Mouse (Mus musculus) CD4-positive, CD25-positive, alpha-beta regulatory T cell, adult 4 months (primary cell): ENCODE data around the gene Pkn3. TPM values are rescaled to one million over a fixed set of nuclear protein-coding genes. Genes with fewer than 3 reads are reported as not detected.
"Not testable (repeated sequence)": the region's sequence is repeated elsewhere in the genome, so short reads cannot be mapped to it uniquely, and the experiment has no call there.

ENCODE experiments used
- ATAC-seq: one replicate; pipeline ENCODE4 v1.8.0; 2017
- polyA plus RNA-seq, 2 experiments: library from polyadenylated mRNA; unstranded; fragments of 100-300 nt; shearing (Covaris generic); gene quantifications; one replicate each; pipeline ENCODE4 v1.2.1; 2017

Gene Pkn3
- polyA plus RNA-seq, 2 experiments from 2014 or later: 0.16 to 0.48 TPM

GRCm38 (mm10) chr2:30106364-30106763 lies 28.9 kb downstream of the Pkn3 start:
- ATAC-seq: peak; percentile 63

- ATAC-seq: no peak
These were observed 30.2 kb downstream of the Pkn3 start for GRCm38 (mm10) chr2:30107646-30108045.

- no peak for ATAC-seq
These were observed 30.8 kb downstream of the Pkn3 start for GRCm38 (mm10) chr2:30108260-30108659.

- no peak for ATAC-seq
These were observed 34.0 kb downstream of the Pkn3 start for GRCm38 (mm10) chr2:30111500-30111899.

- no peak for ATAC-seq
These were observed 35.1 kb downstream of the Pkn3 start for GRCm38 (mm10) chr2:30112564-30112963.

GRCm38 (mm10) chr2:30119641-30120051 lies 42.2 kb downstream of the Pkn3 start:
- peak; percentile 69 for ATAC-seq

GRCm38 (mm10) chr2:30120269-30120668 lies 42.8 kb downstream of the Pkn3 start:
- no peak for ATAC-seq

GRCm38 (mm10) chr2:30122766-30123165 lies 45.3 kb downstream of the Pkn3 start:
- no peak for ATAC-seq

- ATAC-seq: peak; percentile 48
These were observed 46.4 kb downstream of the Pkn3 start for GRCm38 (mm10) chr2:30123729-30124471.

GRCm38 (mm10) chr2:30124472-30125274 lies 47.2 kb downstream of the Pkn3 start, which contains the start of gene Zer1:
Zer1 (minus strand) TSS chr2:30124585.
- ATAC-seq: peak; percentile 83

GRCm38 (mm10) chr2:30128789-30129188 lies 51.3 kb downstream of the Pkn3 start:
- ATAC-seq: peak; percentile 16

- ATAC-seq: no peak
These were observed 52.7 kb downstream of the Pkn3 start for GRCm38 (mm10) chr2:30130156-30130555.

- ATAC-seq: not testable (repeated sequence)
These were observed 53.8 kb downstream of the Pkn3 start for GRCm38 (mm10) chr2:30131240-30131639.

GRCm38 (mm10) chr2:30132801-30133612 lies 55.5 kb downstream of the Pkn3 start:
- ATAC-seq: peak; percentile 1

- ATAC-seq: peak; percentile 95
These were observed 56.3 kb downstream of the Pkn3 start, which contains the start of gene Tbc1d13 for GRCm38 (mm10) chr2:30133613-30134377. Tbc1d13 (plus strand) TSS chr2:30133746.

- no peak for ATAC-seq
These were observed 56.9 kb downstream of the Pkn3 start for GRCm38 (mm10) chr2:30134378-30134711.

GRCm38 (mm10) chr2:30134928-30135620 lies 57.6 kb downstream of the Pkn3 start:
- ATAC-seq: no peak

GRCm38 (mm10) chr2:30136458-30136857 lies 59.0 kb downstream of the Pkn3 start:
- ATAC-seq: no peak

- ATAC-seq: not testable (repeated sequence)
These were observed 62.5 kb downstream of the Pkn3 start for GRCm38 (mm10) chr2:30140021-30140420.
